Mouse (Mus musculus) right cerebral cortex, adult 18-20 months (tissue): ENCODE measurements around the gene Dmgdh.

Experiments
- DNase-seq: peaks from one replicate; pipeline ENCODE4 v3.0.0; 2022; ENCODE audit warnings: mixed read lengths

The Dmgdh gene

GRCm38 (mm10) chr13:93711226-93711625 lies 37.0 kb downstream of the Dmgdh start:
- no peak for DNase-seq

DNA sequence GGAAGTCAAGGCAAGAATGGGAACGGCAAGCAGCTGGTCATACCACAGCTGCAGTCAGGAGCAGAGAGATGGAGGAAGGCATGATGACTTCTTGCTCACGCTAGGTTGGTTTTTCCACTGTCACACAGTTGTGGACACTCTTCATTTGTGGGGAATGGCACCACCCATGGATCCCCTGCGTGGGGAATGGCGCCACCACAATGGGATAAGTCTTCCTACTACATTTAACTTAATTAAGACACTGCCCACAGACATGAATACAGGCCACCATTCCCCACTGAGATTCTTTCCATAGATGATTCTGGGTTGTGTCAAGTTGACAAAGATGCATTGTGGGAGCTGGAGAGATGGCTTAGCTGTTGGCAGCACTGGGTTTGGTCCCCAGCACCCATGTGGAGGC lies 38.1 kb downstream of the Dmgdh start:
- no peak for DNase-seq

- DNase-seq: no peak
These were observed 39.6 kb downstream of the Dmgdh start for GRCm38 (mm10) chr13:93713826-93714225.

DNA sequence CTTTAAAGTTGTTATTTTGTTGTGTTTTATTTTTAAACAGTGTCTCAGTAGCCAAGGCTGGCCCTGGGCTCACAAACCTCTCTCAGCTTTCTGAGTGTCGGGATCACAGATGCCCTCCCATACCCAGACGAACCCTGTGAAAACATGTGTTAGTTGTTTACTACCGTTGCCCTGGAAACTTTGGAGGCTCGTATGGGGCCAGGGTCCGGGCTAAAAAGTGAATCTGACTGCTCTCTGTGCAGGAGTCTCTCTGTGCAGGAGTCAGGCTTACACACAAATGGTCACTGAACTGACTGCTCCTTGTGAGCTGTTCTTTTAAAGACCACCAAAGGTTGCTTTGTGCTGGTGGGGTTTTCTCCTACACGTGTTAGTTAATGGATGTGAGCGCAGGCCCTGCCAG lies 42.9 kb downstream of the Dmgdh start:
- no peak for DNase-seq

DNA sequence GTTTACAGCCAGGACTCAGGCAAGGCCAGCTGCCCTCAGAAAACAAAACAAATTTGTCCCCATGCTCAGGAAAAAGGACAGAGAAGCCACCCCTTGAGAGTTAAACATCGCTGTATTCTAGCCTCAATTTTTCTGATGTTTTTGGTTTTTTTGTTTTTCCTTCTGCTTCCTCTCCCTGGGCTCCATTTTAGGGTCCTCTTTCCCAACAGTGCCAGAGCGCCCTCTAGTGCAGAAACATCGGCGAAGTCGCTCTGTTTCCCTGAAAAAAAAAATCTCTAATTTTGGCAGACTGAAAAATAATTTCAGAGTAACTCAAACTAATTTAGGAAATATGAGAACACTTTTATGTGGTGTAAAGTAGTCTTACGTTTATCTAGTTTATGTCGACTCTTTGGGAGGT lies 44.7 kb downstream of the Dmgdh start:
- DNase-seq: peak; percentile 65

DNA sequence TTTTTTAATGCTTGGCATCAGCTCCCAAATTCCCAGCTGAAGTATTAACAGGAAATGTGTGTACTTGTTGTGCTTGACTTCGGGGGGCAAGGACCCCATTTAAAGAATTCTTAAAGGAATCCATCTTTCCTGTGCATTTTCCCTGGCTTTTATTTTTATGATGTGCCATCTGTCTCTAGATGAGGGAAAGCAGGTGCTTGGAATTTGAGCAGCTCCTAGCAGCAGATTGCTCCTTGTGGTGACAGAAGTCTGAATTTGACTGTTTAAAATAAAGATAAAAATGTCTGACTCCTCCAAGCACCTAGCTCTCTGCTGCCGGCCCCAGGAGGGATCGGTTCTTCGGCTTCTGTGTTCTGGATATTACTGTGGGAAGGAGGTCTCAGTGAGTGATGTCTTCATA lies 47.7 kb downstream of the Dmgdh start:
- peak; percentile 40 for DNase-seq

DNA sequence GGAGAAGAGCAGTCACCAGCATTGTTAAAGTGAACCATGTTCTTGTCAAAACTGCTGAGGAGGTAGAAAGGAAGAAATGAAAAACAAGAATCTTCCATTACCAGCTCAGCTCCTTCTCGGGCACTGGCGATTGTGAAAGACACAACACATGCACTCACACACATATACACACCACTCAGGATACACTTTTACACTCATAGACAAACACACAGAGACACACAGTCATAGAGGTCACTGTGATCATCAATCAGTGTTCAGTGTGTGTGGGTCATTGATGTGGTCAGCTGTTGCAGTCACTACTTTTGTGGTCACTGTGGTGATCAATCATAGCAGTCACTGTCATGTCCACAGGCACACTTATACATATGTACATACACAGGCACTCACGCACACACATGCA lies 49.2 kb downstream of the Dmgdh start:
- DNase-seq: no peak

- DNase-seq: no peak
These were observed 50.0 kb downstream of the Dmgdh start for GRCm38 (mm10) chr13:93724206-93724605.

- no peak for DNase-seq
These were observed 61.0 kb downstream of the Dmgdh start for GRCm38 (mm10) chr13:93735131-93735636.

DNA sequence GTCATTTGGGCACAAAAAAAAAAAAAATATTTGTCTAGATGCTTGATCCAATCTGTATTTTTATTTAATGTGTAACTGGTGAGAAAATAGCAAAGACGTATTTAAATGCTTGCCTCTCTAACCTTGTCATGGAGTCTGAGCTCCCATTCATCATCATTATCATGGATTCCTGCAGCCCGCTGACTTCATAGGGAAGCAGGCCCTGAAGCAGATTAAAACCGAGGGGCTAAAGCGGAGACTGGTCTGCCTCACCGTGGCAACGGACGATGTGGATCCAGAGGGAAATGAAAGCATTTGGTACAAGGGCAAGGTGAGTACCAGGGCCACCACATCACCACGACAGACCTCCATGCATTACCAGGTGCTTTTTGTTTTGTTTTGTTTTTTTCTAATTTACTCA lies 69.9 kb downstream of the Dmgdh start:
- DNase-seq: no peak

DNA sequence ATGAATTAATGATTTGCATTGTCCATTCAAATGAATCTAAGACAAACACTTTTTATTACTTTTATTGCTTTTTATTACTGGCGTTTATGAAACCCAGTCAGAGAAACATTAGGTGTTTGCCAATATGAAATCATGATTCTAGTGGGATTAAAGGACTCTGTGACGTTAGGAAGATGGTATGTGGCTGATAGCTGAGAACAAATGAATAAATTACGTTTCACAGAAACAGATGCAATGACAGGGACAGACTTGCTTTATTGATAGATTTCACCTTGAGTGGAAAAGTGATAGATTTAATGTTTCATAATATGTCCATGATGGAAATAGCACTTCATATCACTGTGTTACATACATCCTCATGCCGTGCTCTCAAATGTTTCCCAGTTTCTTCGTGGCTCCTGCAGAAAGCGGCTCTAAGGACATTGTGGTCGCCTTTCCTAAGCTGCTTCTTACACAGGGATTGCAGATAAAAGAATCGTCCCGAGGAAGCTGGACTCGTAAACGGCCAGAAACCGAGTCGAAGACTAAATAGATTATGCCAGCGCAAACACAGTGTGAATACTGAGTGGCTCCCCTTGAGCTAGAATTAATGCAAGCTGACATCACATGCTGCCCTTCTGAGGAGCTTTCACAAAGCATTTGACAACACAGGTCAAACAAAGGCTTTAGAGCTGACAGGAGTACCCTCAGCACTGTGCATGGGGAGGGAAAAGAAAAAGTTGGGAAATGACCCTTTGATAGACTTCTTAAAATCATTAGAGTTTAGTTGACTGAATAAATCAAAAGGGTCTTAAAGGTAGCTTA lies 78.6 kb downstream of the Dmgdh start:
- DNase-seq: no peak

DNA sequence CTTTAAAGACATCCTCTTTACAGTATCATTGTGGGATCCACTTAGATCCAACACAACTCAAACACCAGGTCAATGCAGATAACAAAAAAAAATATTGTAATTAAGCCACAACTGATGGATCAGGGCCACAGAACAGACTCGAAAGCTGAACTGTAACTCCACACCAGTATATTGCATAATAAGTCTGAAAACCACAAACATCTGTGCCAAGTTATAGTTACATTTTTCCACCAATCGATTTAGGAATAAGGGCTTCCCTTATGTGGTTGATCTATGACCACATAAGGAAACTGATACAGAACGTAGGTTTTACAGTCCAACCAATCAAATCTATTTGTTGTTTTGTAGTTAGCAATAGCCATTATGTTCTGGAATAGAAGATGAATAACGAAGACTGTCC lies 80.9 kb downstream of the Dmgdh start:
- no peak for DNase-seq

- DNase-seq: no peak
These were observed 82.4 kb downstream of the Dmgdh start for GRCm38 (mm10) chr13:93756674-93757073.

DNA sequence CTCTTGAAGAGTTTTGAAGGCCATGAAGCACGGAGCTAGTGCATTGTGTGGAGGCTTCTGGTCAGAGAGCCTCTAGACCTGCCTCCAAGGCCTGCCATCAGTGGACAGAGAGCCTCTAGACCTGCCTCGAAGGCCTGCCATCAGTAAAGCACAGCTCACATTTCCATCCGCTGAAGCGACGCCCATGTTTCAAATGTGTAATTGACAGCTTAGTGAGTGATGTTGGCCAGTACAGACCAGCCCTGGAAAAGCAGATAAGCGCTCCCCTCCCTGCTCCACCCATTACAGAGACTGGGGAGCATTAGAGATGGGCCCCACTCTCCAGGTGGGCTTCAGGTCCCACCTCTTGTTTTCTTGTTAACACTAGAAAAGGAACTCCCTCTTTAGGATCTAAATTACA lies 83.3 kb downstream of the Dmgdh start:
- DNase-seq: no peak

DNA sequence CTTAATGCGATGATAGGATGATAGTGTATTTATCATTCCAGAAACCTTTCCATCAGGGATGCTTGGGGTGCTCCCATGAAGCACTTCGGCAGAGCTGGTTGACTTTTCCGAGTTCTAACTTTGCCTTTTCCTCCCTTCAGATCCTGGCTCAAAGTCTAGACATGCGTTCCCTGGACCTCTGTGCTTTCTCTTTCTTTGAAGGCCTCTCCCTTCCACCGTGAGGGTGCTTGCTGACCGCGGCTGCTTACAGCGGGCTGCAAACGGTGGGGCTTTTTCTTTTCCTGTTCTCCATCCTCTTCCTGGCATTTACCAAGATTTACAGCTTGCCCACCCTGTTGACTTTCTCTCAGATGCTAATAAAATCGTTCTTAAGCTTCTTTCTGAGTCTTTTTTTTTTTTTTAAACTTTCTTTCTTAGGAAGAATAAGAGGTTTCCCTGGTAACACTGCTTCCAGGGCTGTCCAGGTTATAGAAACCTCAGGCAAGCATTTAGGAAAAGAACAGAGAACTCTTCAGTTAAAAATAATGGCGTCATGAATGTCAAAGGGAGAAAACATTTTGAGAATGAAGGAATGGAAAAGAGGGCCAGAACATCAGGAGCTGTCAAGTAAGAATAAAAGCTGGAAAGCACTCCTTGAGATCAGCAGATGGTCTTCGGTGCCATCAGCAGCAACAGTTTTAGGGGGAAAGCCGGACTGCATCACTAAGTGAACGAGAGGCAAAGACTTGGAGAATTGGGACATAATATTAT lies 84.1 kb downstream of the Dmgdh start:
- DNase-seq: no peak

DNA sequence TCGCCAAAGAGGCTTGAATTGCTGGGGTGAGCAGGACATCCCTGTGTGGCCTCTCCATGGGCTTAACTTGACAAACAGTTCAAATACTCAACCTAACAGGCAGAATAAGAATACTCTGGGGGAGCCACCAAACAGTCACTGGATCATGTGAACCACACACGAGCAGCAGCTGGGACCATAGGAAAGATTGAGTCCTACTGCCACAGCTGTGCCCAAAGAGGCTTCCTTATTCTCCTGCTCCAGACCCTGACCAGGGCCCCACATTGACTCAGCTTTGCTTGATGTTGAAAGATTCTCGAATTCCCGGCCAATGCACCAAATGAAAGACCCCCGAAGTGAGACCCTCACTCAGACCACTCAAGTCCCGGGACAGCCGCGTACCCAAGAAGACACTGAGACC lies 87.6 kb downstream of the Dmgdh start:
- DNase-seq: no peak

DNA sequence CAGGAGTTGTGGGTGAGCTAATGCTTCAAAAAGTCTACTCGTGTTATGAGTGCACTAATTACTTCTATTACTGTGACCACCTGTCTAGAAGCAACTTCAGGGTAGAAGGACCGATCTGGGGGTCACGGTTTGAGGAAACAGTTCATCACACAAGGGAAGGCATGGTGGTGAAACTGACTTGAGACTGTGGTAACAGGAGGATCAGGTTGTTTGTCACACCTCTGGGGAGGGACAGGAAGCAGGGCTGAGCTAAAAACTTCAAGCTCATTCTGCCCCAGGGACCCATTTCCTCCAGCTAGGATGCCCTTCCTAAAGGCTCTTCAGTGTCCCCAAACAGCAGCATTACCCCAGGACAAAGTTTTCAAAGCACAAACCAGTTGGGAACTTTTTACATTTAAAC lies 88.6 kb downstream of the Dmgdh start:
- DNase-seq: no peak

DNA sequence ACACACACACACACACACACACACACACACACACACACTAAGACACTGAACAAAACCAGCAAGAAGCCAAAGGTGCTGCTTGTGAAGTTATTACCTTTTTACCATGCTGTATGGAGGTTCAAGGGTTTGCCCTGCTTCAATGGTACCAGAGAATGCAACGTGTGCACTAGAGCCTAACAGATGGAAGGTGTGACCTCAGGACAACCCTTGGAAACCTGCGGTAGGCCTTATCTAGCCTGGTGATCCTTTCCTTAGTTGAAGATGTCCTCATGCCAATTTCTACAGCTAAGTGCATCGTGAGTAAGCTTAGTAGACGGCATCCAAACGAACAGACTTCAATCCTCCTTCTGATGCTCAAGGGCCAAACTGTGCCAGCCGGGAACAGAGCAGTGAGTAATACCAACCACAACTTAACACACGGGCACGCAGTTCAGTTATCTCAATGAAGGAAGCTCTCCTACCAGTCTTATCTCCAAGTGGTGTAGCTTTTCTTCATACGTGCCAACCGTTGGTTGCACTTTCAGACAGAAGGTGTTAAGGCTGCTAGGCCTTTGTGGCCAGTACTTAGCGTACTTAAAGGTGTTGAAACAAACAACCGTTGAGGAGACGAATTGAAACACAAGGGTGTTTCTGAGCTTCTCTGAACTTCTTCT lies 90.2 kb downstream of the Dmgdh start:
- DNase-seq: no peak

GRCm38 (mm10) chr13:93771031-93771587 lies 96.9 kb downstream of the Dmgdh start:
- DNase-seq: no peak

GRCm38 (mm10) chr13:93771588-93772278 lies 97.5 kb downstream of the Dmgdh start, which contains the start of gene Arsb:
Gene Arsb, plus strand, starts transcription at chr13:93771630.
- peak; percentile 84 for DNase-seq

DNA sequence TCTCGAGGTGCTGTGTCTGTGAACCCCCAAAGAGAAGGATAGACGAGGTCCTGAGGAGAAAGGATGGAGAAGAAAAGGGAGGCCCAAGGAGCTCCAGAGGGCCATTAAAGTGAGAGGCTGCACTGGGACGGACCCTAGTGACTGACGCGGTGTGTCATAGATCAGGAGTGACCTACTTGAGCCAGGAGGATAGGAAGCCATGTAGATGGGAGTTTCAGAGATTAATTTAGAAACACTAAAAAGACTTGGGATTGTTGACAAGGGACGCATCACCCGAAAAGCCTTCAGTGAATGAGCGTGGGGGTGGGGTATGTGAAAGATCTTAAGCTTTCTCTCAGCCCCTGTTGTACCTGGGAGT lies 98.0 kb downstream of the Dmgdh start:
- no peak for DNase-seq

DNA sequence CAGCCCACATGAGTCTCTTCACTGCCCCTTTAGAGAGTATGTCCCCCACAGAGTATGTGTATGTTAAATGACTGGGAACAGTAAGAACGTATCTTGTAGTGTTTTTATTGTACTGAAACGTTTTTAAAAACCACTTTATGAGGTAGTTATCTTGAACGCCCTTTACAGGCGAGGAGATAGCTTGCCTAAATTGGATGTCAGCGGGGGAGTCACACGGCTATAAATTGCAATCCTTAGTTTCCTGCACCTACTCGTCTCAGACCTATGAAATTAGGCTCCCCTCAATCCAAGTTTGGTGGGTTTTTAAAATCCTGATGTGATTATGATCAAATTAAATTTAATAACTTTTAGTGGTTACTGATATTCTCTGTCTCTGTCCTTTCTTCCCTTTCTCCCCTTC lies 98.6 kb downstream of the Dmgdh start:
- DNase-seq: no peak
